Mouse (Mus musculus) heart, adult 2 months (tissue): Measurements from ENCODE around the gene Plxna4. TPM values are rescaled to one million over a fixed set of nuclear protein-coding genes. Genes with fewer than 3 reads are reported as not detected.

Source experiments
- DNase-seq, 2 experiments: peaks; one replicate each; pipeline ENCODE4 v3.0.0; 2021
- H3K27ac ChIP-seq: fragments of 200-600 bp; 2 replicates; pipeline ENCODE4 v1.8.1; 2022
- H3K27me3 ChIP-seq: fragments of 200-500 bp; 2 replicates; pipeline ENCODE4 v1.6.1; 2012; ENCODE audit warnings: mild to moderate bottlenecking, low read length, inconsistent platforms, mixed read lengths; ENCODE audit not compliant: control insufficient read depth, insufficient read depth
- H3K36me3 ChIP-seq: fragments of 200-500 bp; 2 replicates; pipeline ENCODE4 v1.6.1; 2012; ENCODE audit warnings: low read length, inconsistent platforms; ENCODE audit not compliant: control insufficient read depth, insufficient read depth
- H3K4me1 ChIP-seq: fragments of 200-500 bp; 2 replicates; pipeline ENCODE4 v1.6.1; 2011; ENCODE audit warnings: low read length; ENCODE audit not compliant: control insufficient read depth, insufficient read depth
- H3K4me3 ChIP-seq: fragments of 200-600 bp; 2 replicates; pipeline ENCODE4 v1.8.1; 2022
- H3K79me2 ChIP-seq: fragments of 200-500 bp; replicated peaks from 2 replicates; pipeline ENCODE4 v1.6.1; 2012; ENCODE audit warnings: mild to moderate bottlenecking, inconsistent platforms, low read length, moderate library complexity, mixed read lengths; ENCODE audit not compliant: control insufficient read depth, insufficient read depth
- H3K9ac ChIP-seq: fragments of 200-500 bp; 2 replicates; pipeline ENCODE4 v1.6.1; 2012; ENCODE audit warnings: low read depth, mild to moderate bottlenecking, control low read depth, inconsistent platforms, low read length, mixed read lengths
- CTCF ChIP-seq: fragments of 200-600 bp; IDR thresholded peaks from 2 replicates; pipeline ENCODE4 v1.8.1; 2022; ENCODE audit warnings: antibody characterized with exemption, mild to moderate bottlenecking, moderate library complexity
- EP300 ChIP-seq: fragments of 200-500 bp; IDR thresholded peaks from 2 replicates; pipeline ENCODE4 v1.6.1; 2011; ENCODE audit warnings: low read depth, low read length, control low read depth; ENCODE audit not compliant: insufficient read depth
- POLR2A ChIP-seq: fragments of 200-500 bp; IDR thresholded peaks from 2 replicates; pipeline ENCODE4 v1.6.1; 2011; ENCODE audit warnings: mild to moderate bottlenecking, low read depth, low read length, control low read depth; ENCODE audit not compliant: insufficient read depth
- WGBS: fragments of 180-500 bp; shearing (Covaris S2); methylation state at CpG from one replicate; pipeline ENCODE4 v1.1.7; 2018; 5-methylcytosine and 5-hydroxymethylcytosine counted together
- intact Hi-C: fragments of 180-260 bp; cut with DNase I; formaldehyde crosslinking; loops from one replicate; pipeline ENCODE4 v1.15.1; 2025
- polyA plus RNA-seq: library from polyadenylated mRNA; depleted of rRNA; stranded (reverse); fragments of >200 nt; gene quantifications from 2 replicates; pipeline ENCODE4 v1.2.3, GENCODE M21; 2012
- total RNA-seq, 2 experiments: library from RNA; stranded (reverse); gene quantifications; 2 replicates each; pipeline ENCODE4 v1.2.3; 2021

Gene Plxna4
- total and polyA plus RNA-seq, 3 experiments: 3.7 to 14.1 (median 11.7) TPM

- intact Hi-C loops: no loop called here
- Histone ChIP-seq H3K9ac (no peak overlapping the region), H3K27ac (no peak overlapping the region)
Measured at GRCm38 (mm10) chr6:32472062-32472461, 115.9 kb downstream of the Plxna4 start.

GRCm38 (mm10) chr6:32471639-32472038 lies 116.4 kb downstream of the Plxna4 start:
- 69% methylated on average over 3 of the region's 3 CpGs for WGBS
- H3K27me3 ChIP-seq: no peaks in the 10 kb centered on the region
- DNase-seq: no peak
- peaks cover 2% of the 10 kb centered on the region; the same call in 1 of the 2 replicates for H3K79me2 ChIP-seq
- H3K27ac ChIP-seq: no peak overlapping the region
- intact Hi-C loops: no loop called here
- no peak overlapping the region for H3K4me3 ChIP-seq
- no peaks in the 10 kb centered on the region; the same call in 1 of the 2 replicates for H3K36me3 ChIP-seq
- peaks cover 10% of the 10 kb centered on the region for H3K4me1 ChIP-seq
- TF ChIP-seq CTCF: no peak
- no peak for TF ChIP-seq EP300
- TF ChIP-seq POLR2A: no peak
- no peak overlapping the region for H3K9ac ChIP-seq

More at GRCm38 (mm10) chr6:32472062-32472461, 115.9 kb downstream of the Plxna4 start:
- Histone ChIP-seq H3K4me3 (no peak overlapping the region), H3K79me2 (peaks cover 2% of the 10 kb centered on the region; the same call in 1 of the 2 replicates), H3K27me3 (no peaks in the 10 kb centered on the region), H3K36me3 (no peaks in the 10 kb centered on the region; the same call in 1 of the 2 replicates), H3K4me1 (peaks cover 10% of the 10 kb centered on the region)
- no peak for DNase-seq
- 37% methylated on average over 5 of the region's 5 CpGs for WGBS
- TF ChIP-seq CTCF: no peak
- TF ChIP-seq POLR2A: no peak
- no peak for TF ChIP-seq EP300

- H3K27me3 ChIP-seq: no peaks in the 10 kb centered on the region
- intact Hi-C loops: no loop called here
- DNase-seq: no peak
- peaks cover 12% of the 10 kb centered on the region for H3K4me1 ChIP-seq
- TF ChIP-seq POLR2A (no peak), CTCF (no peak), EP300 (no peak)
- H3K79me2 ChIP-seq: peaks cover 4% of the 10 kb centered on the region; the same call in 1 of the 2 replicates
- H3K36me3 ChIP-seq: peaks cover 4% of the 10 kb centered on the region
- no peak overlapping the region for H3K27ac ChIP-seq
- 77% methylated on average over 5 of the region's 5 CpGs for WGBS
- H3K4me3 ChIP-seq: no peak overlapping the region
- H3K9ac ChIP-seq: no peak overlapping the region
Measured at GRCm38 (mm10) chr6:32469196-32469595, 118.8 kb downstream of the Plxna4 start.

- H3K4me1 ChIP-seq: peaks cover 14% of the 10 kb centered on the region
- no peak for TF ChIP-seq CTCF
- no peak for TF ChIP-seq EP300
- TF ChIP-seq POLR2A: no peak
- no peak for DNase-seq
- 47% methylated on average over 8 of the region's 8 CpGs for WGBS
- H3K9ac ChIP-seq: no peak overlapping the region
- H3K4me3 ChIP-seq: no peak overlapping the region
- peaks cover 4% of the 10 kb centered on the region for H3K36me3 ChIP-seq
- peaks cover 4% of the 10 kb centered on the region; the same call in 1 of the 2 replicates for H3K79me2 ChIP-seq
- H3K27ac ChIP-seq: peak overlapping the region; percentile 31
- intact Hi-C loops: no loop called here
- no peaks in the 10 kb centered on the region for H3K27me3 ChIP-seq
Measured at GRCm38 (mm10) chr6:32465129-32465528, 122.9 kb downstream of the Plxna4 start.

- DNase-seq: no peak
- TF ChIP-seq EP300: no peak
- TF ChIP-seq POLR2A: no peak
- no peak for TF ChIP-seq CTCF
- intact Hi-C loops: no loop called here
- no peak overlapping the region for H3K4me3 ChIP-seq
- WGBS: 22% methylated on average over 8 of the region's 8 CpGs
- H3K79me2 ChIP-seq: peaks cover 4% of the 10 kb centered on the region; the same call in 1 of the 2 replicates
- H3K4me1 ChIP-seq: peaks cover 15% of the 10 kb centered on the region
- peak overlapping the region; percentile 36 for H3K27ac ChIP-seq
- H3K9ac ChIP-seq: peak overlapping the region; percentile 16; the same call in 1 of the 2 replicates
- no peaks in the 10 kb centered on the region for H3K27me3 ChIP-seq
- H3K36me3 ChIP-seq: peaks cover 4% of the 10 kb centered on the region
Measured at GRCm38 (mm10) chr6:32464637-32465036, 123.4 kb downstream of the Plxna4 start.

GRCm38 (mm10) chr6:32464046-32464445 lies 123.9 kb downstream of the Plxna4 start:
- H3K36me3 ChIP-seq: peaks cover 4% of the 10 kb centered on the region
- H3K79me2 ChIP-seq: peaks cover 4% of the 10 kb centered on the region; the same call in 1 of the 2 replicates
- H3K4me3 ChIP-seq: no peak overlapping the region
- 13% methylated on average over 4 of the region's 4 CpGs for WGBS
- no peak overlapping the region for H3K9ac ChIP-seq
- no peak for TF ChIP-seq CTCF
- TF ChIP-seq EP300: 0 out of 2 replicates have a peak, but pooled peaks have one; percentile 27
- no peak for TF ChIP-seq POLR2A
- H3K4me1 ChIP-seq: peaks cover 15% of the 10 kb centered on the region
- H3K27ac ChIP-seq: peak overlapping the region; percentile 36
- peak; percentile 37 to 39 for DNase-seq
- no peaks in the 10 kb centered on the region for H3K27me3 ChIP-seq
- intact Hi-C loops: no loop called here
